Mouse (Mus musculus): ENCODE data around the gene Aak1. TPM values are rescaled to one million over a fixed set of nuclear protein-coding genes. Genes with fewer than 3 reads are reported as not detected.
"Not testable (repeated sequence)": the region's sequence is repeated elsewhere in the genome, so short reads cannot be mapped to it uniquely, and the experiment has no call there.

Gene Aak1
- polyA plus RNA-seq, 1 experiment from 2014 or later = 7.3 TPM

DNA sequence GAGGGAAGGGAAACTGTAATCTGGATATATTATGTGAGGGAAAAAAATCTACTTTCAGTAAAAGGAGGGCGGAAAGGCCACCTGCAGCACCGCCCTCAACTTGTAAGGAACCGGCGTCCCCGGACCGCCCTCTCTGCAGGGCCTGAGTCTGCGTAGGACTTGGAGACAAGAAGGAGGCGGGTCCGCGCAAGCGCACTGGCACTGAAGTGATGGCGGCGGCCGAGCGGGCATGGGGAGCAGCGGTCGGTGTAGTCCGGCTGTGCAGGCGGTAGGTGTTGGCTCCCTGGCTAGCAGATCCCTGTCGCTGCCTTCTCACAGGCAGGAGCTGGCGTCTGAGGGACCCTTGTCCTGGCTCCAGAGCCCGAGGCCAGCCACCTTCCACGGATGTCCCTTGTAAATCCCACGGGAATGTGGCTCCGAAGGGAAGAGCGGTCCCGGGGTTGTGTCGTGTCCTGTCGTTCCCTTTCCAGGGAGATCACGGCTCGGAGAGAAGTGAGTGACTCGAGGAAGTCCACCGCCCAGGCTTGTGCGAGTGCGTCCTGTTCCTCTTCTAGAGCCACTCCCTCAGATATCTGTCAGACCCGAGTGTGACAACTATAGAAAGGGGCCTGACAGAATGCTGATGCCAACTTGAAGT is 160.5 kb downstream of the Aak1 start:
- under 1% methylated on average over 36 of the region's 36 CpGs for WGBS

DNA sequence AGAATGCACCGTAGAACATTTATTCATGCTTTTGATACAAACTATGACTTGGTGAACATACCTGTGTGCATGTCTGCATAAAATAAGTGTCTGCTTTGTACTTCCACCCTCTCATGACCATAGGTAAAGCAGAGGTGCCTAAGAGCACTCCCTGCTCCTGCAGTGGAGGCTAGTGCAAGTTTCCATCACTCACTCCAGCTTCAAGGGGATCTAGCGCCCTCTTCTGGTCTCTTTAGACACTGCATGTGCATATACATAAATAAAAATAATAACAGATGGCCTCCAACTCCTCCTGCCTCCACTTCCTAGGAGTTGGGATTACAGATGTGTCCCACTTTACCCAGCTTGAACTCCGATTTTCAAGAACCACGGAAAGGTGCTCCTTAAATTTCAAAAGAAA is 167.6 kb downstream of the Aak1 start:
- 65% methylated on average over 4 of the region's 4 CpGs for WGBS
- H3K4me1 ChIP-seq (replicated peaks; ENCODE audit: insufficient read depth, low read length) = no peaks in the 10 kb centered on the region
- H3K27me3 ChIP-seq (ENCODE audit: insufficient read depth, low read length) = no peaks in the 10 kb centered on the region
- peak; percentile 72 for TF ChIP-seq CTCF (IDR thresholded peaks at IDR 0.05; ENCODE audit: low read depth)
- H3K27ac ChIP-seq = no peak overlapping the region
- DNase-seq (ENCODE audit: low spot score) = peak; percentile 59
- H3K9me3 ChIP-seq (replicated peaks; ENCODE audit: low read length) = no peaks in the 10 kb centered on the region
- no peak overlapping the region for H3K9ac ChIP-seq (ENCODE audit: low read depth, low read length)
- H3K4me2 ChIP-seq (ENCODE audit: low read length) = no peak overlapping the region
- H3K4me3 ChIP-seq (replicated peaks; ENCODE audit: low read depth, low read length) = no peak overlapping the region
- ATAC-seq (replicated peaks; ENCODE audit: low FRiP score, low read depth) = no peak
- peaks cover 26% of the 10 kb centered on the region; the same call in 1 of the 2 replicates for H3K36me3 ChIP-seq (ENCODE audit: insufficient read depth, low read length)

More for the DNA sequence above, 160.5 kb downstream of the Aak1 start:
- Histone ChIP-seq H3K36me3 (ENCODE audit: insufficient read depth, low read length) (0 out of 2 replicates have a peak, but pooled peaks cover under 1% of the 10 kb centered on the region), H3K4me3 (replicated peaks; ENCODE audit: low read depth, low read length) (peak overlapping the region; percentile 82), H3K9ac (ENCODE audit: low read depth, low read length) (peak overlapping the region; percentile 91), H3K4me1 (replicated peaks; ENCODE audit: insufficient read depth, low read length) (0 out of 2 replicates have a peak, but pooled peaks cover 4% of the 10 kb centered on the region), H3K4me2 (ENCODE audit: low read length) (peak overlapping the region; percentile 70), H3K27ac (peak overlapping the region; percentile 87), H3K27me3 (ENCODE audit: insufficient read depth, low read length) (no peaks in the 10 kb centered on the region), H3K9me3 (replicated peaks; ENCODE audit: low read length) (no peaks in the 10 kb centered on the region)
- no peak for TF ChIP-seq CTCF (IDR thresholded peaks at IDR 0.05; ENCODE audit: low read depth)
- peak; percentile 97 for DNase-seq (ENCODE audit: low spot score)
- peak; percentile 90 for ATAC-seq (replicated peaks; ENCODE audit: low FRiP score, low read depth)

DNA sequence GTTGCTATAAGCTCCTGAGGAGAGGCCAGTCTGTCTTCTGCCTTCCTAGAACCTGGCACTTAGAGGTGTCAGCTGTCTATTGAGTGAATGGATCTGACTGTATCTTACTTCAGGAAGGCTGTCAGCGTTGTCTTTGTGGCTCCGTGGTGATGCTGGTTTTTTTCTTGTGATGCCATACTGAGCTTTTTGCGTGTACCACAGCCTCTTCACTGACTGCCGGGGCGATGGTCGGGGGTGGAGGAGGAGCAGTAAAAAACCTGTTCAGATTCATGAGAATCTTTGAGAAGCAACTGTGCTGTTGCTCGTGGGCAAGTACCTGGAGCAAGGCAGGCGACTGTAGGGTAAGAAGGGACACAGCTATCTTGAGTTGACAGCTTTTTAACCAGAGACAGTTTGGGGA is 169.6 kb downstream of the Aak1 start:
- H3K9ac ChIP-seq (ENCODE audit: low read depth, low read length) = no peak overlapping the region
- H3K27ac ChIP-seq = no peak overlapping the region
- H3K27me3 ChIP-seq (ENCODE audit: insufficient read depth, low read length) = no peaks in the 10 kb centered on the region
- H3K4me3 ChIP-seq (replicated peaks; ENCODE audit: low read depth, low read length) = no peak overlapping the region
- 91% methylated on average over 8 of the region's 8 CpGs for WGBS
- no peaks in the 10 kb centered on the region for H3K4me1 ChIP-seq (replicated peaks; ENCODE audit: insufficient read depth, low read length)
- H3K9me3 ChIP-seq (replicated peaks; ENCODE audit: low read length) = no peaks in the 10 kb centered on the region
- no peak for ATAC-seq (replicated peaks; ENCODE audit: low FRiP score, low read depth)
- DNase-seq (ENCODE audit: low spot score) = no peak
- no peak overlapping the region for H3K4me2 ChIP-seq (ENCODE audit: low read length)
- peaks cover 39% of the 10 kb centered on the region for H3K36me3 ChIP-seq (ENCODE audit: insufficient read depth, low read length)
- no peak for TF ChIP-seq CTCF (IDR thresholded peaks at IDR 0.05; ENCODE audit: low read depth)

DNA sequence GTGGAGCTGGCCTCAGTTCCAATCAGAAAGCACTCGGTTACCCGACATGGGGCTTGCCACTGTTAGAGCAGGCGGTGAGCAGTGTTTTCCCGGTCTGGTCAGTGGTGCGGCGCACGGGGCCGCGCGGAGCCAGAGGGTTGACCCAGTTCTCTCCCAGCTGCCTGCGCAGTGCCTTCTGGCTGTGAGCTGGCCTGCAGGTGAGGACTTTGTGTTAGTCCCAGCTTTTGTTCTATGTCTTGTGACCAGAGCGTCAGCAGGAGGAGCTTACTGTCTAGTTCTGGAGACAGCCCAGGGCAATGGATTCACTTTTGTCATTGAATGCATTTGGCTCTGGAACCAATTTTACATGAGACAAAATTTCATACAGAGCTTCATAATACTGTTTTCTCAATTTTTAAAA is 172.5 kb downstream of the Aak1 start:
- H3K4me3 ChIP-seq (replicated peaks; ENCODE audit: low read depth, low read length) = no peak overlapping the region
- no peak for ATAC-seq (replicated peaks; ENCODE audit: low FRiP score, low read depth)
- TF ChIP-seq CTCF (IDR thresholded peaks at IDR 0.05; ENCODE audit: low read depth) = no peak
- no peaks in the 10 kb centered on the region for H3K4me1 ChIP-seq (replicated peaks; ENCODE audit: insufficient read depth, low read length)
- DNase-seq (ENCODE audit: low spot score) = no peak
- WGBS = 97% methylated on average over 12 of the region's 12 CpGs
- no peak overlapping the region for H3K27ac ChIP-seq
- H3K4me2 ChIP-seq (ENCODE audit: low read length) = no peak overlapping the region
- peaks cover 54% of the 10 kb centered on the region for H3K36me3 ChIP-seq (ENCODE audit: insufficient read depth, low read length)
- H3K27me3 ChIP-seq (ENCODE audit: insufficient read depth, low read length) = no peaks in the 10 kb centered on the region
- H3K9ac ChIP-seq (ENCODE audit: low read depth, low read length) = no peak overlapping the region
- H3K9me3 ChIP-seq (replicated peaks; ENCODE audit: low read length) = no peaks in the 10 kb centered on the region

- Histone ChIP-seq H3K9ac (ENCODE audit: low read depth, low read length) (no peak overlapping the region), H3K9me3 (replicated peaks; ENCODE audit: low read length) (no peaks in the 10 kb centered on the region), H3K4me3 (replicated peaks; ENCODE audit: low read depth, low read length) (no peak overlapping the region), H3K27ac (no peak overlapping the region), H3K4me1 (replicated peaks; ENCODE audit: insufficient read depth, low read length) (no peaks in the 10 kb centered on the region), H3K36me3 (ENCODE audit: insufficient read depth, low read length) (peaks cover 34% of the 10 kb centered on the region), H3K4me2 (ENCODE audit: low read length) (no peak overlapping the region), H3K27me3 (ENCODE audit: insufficient read depth, low read length) (no peaks in the 10 kb centered on the region)
- TF ChIP-seq CTCF (IDR thresholded peaks at IDR 0.05; ENCODE audit: low read depth) = no peak
- ATAC-seq (replicated peaks; ENCODE audit: low FRiP score, low read depth) = no peak
- DNase-seq (ENCODE audit: low spot score) = no peak
- WGBS = 72% methylated on average over 7 of the region's 7 CpGs
Measured at GRCm38 (mm10) chr6:87026980-87027379, 177.7 kb downstream of the Aak1 start.

GRCm38 (mm10) chr6:87028881-87029280 is 179.6 kb downstream of the Aak1 start:
- TF ChIP-seq CTCF (IDR thresholded peaks at IDR 0.05; ENCODE audit: low read depth) = no peak
- H3K36me3 ChIP-seq (ENCODE audit: insufficient read depth, low read length) = peaks cover 22% of the 10 kb centered on the region
- H3K9ac ChIP-seq (ENCODE audit: low read depth, low read length) = no peak overlapping the region
- H3K4me1 ChIP-seq (replicated peaks; ENCODE audit: insufficient read depth, low read length) = no peaks in the 10 kb centered on the region
- H3K4me3 ChIP-seq (replicated peaks; ENCODE audit: low read depth, low read length) = no peak overlapping the region
- H3K27me3 ChIP-seq (ENCODE audit: insufficient read depth, low read length) = no peaks in the 10 kb centered on the region
- no peak overlapping the region for H3K27ac ChIP-seq
- H3K9me3 ChIP-seq (replicated peaks; ENCODE audit: low read length) = no peaks in the 10 kb centered on the region
- no peak for ATAC-seq (replicated peaks; ENCODE audit: low FRiP score, low read depth)
- no peak for DNase-seq (ENCODE audit: low spot score)
- H3K4me2 ChIP-seq (ENCODE audit: low read length) = no peak overlapping the region

GRCm38 (mm10) chr6:87031310-87031709 is 182.0 kb downstream of the Aak1 start:
- not testable (repeated sequence) for H3K36me3 ChIP-seq (ENCODE audit: insufficient read depth, low read length); H3K9ac ChIP-seq (ENCODE audit: low read depth, low read length); H3K27ac ChIP-seq; H3K4me3 ChIP-seq (replicated peaks; ENCODE audit: low read depth, low read length); H3K4me1 ChIP-seq (replicated peaks; ENCODE audit: insufficient read depth, low read length); H3K27me3 ChIP-seq (ENCODE audit: insufficient read depth, low read length); H3K9me3 ChIP-seq (replicated peaks; ENCODE audit: low read length); H3K4me2 ChIP-seq (ENCODE audit: low read length)
- peak; percentile 24 for DNase-seq (ENCODE audit: low spot score)
- ATAC-seq (replicated peaks; ENCODE audit: low FRiP score, low read depth) = peak; percentile 82; the same call in 1 of the 2 replicates
- WGBS = 46% methylated on average over 7 of the region's 7 CpGs

All from kidney, postnatal 0 days (tissue).